Mouse (Mus musculus): ENCODE measurements around the gene Rps2. TPM values are rescaled to one million over a fixed set of nuclear protein-coding genes. Genes with fewer than 3 reads are reported as not detected.
"Not testable (repeated sequence)": the region's sequence is repeated elsewhere in the genome, so short reads cannot be mapped to it uniquely, and the experiment has no call there.

Gene Rps2
- 757 and 776 TPM in 2 replicates for polyA plus RNA-seq (2015; fragmentation: Nextera tagmentation; extraction: Ambion mirVana)

GRCm38 (mm10) chr17:24717943-24718342 is at the start of gene Rps2, which contains the start of gene Rnf151:
Gene Rps2, plus strand, starts transcription at chr17:24718116.
Gene Rnf151, minus strand, starts transcription at chr17:24718063.
- TF ChIP-seq CTCF (IDR thresholded peaks at IDR 0.05; ENCODE audit: low read depth) = no peak
- H3K9me3 ChIP-seq (ENCODE audit: control insufficient read depth) = no peaks in the 10 kb centered on the region
- H3K36me3 ChIP-seq (ENCODE audit: control insufficient read depth, insufficient read depth) = peaks cover 15% of the 10 kb centered on the region
- H3K4me3 ChIP-seq (ENCODE audit: low read depth, low read length) = peak within 1 kb of the TSS; percentile 82
- WGBS = 80% methylated on average over 4 of the region's 4 CpGs
- no peaks in the 10 kb centered on the region for H3K27me3 ChIP-seq (replicated peaks; ENCODE audit: control insufficient read depth, insufficient read depth, low read length)
- H3K4me1 ChIP-seq (replicated peaks; ENCODE audit: control insufficient read depth, insufficient read depth, low read length) = no peaks in the 10 kb centered on the region
- no peak within 1 kb of the TSS for H3K27ac ChIP-seq (ENCODE audit: low read depth, low read length)
- ATAC-seq = no peak
- H3K4me2 ChIP-seq (replicated peaks; ENCODE audit: low read depth) = peak within 1 kb of the TSS; percentile 67
- H3K9ac ChIP-seq (ENCODE audit: low read depth, low read length) = no peak within 1 kb of the TSS

- not testable (repeated sequence) for H3K9me3 ChIP-seq (ENCODE audit: control insufficient read depth); H3K27me3 ChIP-seq (replicated peaks; ENCODE audit: control insufficient read depth, insufficient read depth, low read length); H3K36me3 ChIP-seq (ENCODE audit: control insufficient read depth, insufficient read depth)
- ATAC-seq = peak; percentile 2
- 11% methylated on average over 15 of the region's 15 CpGs for WGBS
- 0 out of 2 replicates have a peak overlapping the region, but pooled peaks have one; percentile 93 for H3K9ac ChIP-seq (ENCODE audit: low read depth, low read length)
- peak overlapping the region; percentile 72 for H3K4me2 ChIP-seq (replicated peaks; ENCODE audit: low read depth)
- peak overlapping the region; percentile 90 for H3K4me3 ChIP-seq (ENCODE audit: low read depth, low read length)
- peaks cover 16% of the 10 kb centered on the region for H3K4me1 ChIP-seq (replicated peaks; ENCODE audit: control insufficient read depth, insufficient read depth, low read length)
- peak overlapping the region; percentile 85 for H3K27ac ChIP-seq (ENCODE audit: low read depth, low read length)
Observed at GRCm38 (mm10) chr17:24669214-24669544, 48.7 kb upstream of the Rps2 start.

DNA sequence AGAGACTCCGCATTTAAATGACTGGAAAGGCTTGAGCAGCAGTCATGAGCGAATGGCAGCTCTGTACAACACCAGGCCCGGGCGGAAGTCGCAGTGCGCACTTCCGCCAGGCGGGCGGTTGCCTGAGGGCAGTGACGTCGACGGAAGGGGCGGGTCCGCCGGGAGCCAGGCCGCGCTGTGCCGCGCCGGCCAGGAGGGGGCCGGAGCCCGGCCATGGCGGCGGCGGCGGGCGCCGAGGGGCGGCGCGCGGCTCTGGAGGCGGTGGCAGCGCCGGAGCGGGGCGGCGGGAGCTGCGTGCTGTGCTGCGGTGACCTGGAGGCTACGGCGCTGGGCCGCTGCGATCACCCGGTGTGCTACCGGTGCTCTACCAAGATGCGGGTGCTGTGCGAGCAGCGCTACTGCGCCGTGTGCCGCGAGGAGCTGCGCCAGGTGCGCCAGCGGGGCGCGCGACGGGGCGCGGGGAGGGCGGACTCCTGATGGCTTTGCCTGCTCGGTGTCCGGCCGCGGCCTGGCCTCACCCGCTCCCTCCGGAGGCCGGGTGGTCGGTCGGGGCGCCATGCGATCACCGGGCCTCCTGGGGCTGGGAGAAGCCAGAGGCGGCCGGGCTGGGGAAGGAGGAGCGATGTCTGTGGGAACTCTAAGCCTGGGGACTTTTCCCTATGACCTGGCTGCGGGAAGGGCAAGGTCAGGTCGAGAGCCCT is 48.2 kb upstream of the Rps2 start, which contains the start of gene Zfp598:
Gene Zfp598, plus strand, starts transcription at position 143 of the 701 bp plus-strand sequence.
- peaks cover 16% of the 10 kb centered on the region for H3K4me1 ChIP-seq (replicated peaks; ENCODE audit: control insufficient read depth, insufficient read depth, low read length)
- under 1% methylated on average over 76 of the region's 80 CpGs for WGBS
- no peaks in the 10 kb centered on the region for H3K27me3 ChIP-seq (replicated peaks; ENCODE audit: control insufficient read depth, insufficient read depth, low read length)
- peak within 1 kb of the TSS; percentile 72 for H3K4me2 ChIP-seq (replicated peaks; ENCODE audit: low read depth)
- no peaks in the 10 kb centered on the region for H3K9me3 ChIP-seq (ENCODE audit: control insufficient read depth)
- peak; percentile 51 for TF ChIP-seq CTCF (IDR thresholded peaks at IDR 0.05; ENCODE audit: low read depth)
- peak within 1 kb of the TSS; percentile 90 for H3K4me3 ChIP-seq (ENCODE audit: low read depth, low read length)
- peak within 1 kb of the TSS; percentile 93 for H3K9ac ChIP-seq (ENCODE audit: low read depth, low read length)
- H3K36me3 ChIP-seq (ENCODE audit: control insufficient read depth, insufficient read depth) = peaks cover 5% of the 10 kb centered on the region; the same call in 1 of the 2 replicates
- ATAC-seq = peak; percentile 95
- H3K27ac ChIP-seq (ENCODE audit: low read depth, low read length) = peak within 1 kb of the TSS; percentile 85

DNA sequence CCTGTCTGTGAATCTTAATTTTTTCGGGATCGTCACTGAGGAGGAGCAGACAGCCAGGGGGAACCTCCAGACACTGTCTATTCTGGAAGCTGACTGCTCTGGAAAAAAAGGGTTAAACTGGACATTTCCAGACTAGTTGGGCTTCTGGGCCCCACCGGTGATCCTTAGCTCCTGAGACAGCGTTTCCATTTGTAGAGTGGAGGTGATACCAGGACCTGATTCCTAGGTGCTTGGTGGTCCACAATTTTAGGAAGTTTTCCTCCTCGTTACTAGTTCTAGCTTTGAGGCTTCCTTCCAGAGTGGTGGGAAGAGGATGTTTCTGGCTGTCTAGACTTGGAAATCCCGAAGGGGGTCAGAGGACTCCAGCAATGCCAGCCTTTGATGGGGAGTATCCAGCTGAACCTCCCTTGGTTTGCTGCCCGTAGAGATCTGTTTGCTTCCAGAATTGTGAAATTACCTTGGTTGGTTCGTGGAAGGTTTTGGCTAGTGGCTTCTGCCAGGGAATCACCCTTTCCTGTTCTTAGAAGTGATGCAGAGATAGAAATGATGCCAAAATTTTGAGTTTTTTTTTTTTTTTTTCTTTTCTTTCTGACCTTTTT is 47.6 kb upstream of the Rps2 start:
- no peak for TF ChIP-seq CTCF (IDR thresholded peaks at IDR 0.05; ENCODE audit: low read depth)
- H3K4me1 ChIP-seq (replicated peaks; ENCODE audit: control insufficient read depth, insufficient read depth, low read length) = peaks cover 16% of the 10 kb centered on the region
- H3K4me3 ChIP-seq (ENCODE audit: low read depth, low read length) = peak overlapping the region; percentile 90
- H3K9me3 ChIP-seq (ENCODE audit: control insufficient read depth) = no peaks in the 10 kb centered on the region
- H3K36me3 ChIP-seq (ENCODE audit: control insufficient read depth, insufficient read depth) = peaks cover 5% of the 10 kb centered on the region; the same call in 1 of the 2 replicates
- H3K27ac ChIP-seq (ENCODE audit: low read depth, low read length) = peak overlapping the region; percentile 85; the same call in 1 of the 2 replicates
- 6% methylated on average over 8 of the region's 8 CpGs for WGBS
- H3K27me3 ChIP-seq (replicated peaks; ENCODE audit: control insufficient read depth, insufficient read depth, low read length) = no peaks in the 10 kb centered on the region
- peak overlapping the region; percentile 72 for H3K4me2 ChIP-seq (replicated peaks; ENCODE audit: low read depth)
- peak overlapping the region; percentile 93 for H3K9ac ChIP-seq (ENCODE audit: low read depth, low read length)
- no peak for ATAC-seq

DNA sequence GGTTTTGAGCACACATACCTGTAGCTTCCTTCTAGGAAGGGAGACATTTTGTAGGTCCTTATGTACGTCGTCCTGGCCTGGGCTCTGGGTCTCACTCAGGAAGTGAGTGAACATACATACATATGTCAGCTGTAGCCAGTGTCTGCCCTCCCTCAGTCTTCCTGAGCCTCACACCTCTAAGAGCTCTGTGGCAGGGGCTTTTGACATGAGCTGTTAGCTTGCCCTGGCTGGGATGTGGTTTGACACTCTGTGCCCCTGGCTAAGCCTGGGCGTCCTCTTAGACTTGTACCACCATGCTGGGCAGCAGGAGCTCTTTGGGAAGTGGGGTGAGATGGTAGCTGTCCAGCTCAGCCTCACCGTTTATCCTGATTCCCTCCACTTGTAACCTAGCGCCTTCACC is 46.6 kb upstream of the Rps2 start:
- peak overlapping the region; percentile 72 for H3K4me2 ChIP-seq (replicated peaks; ENCODE audit: low read depth)
- no peak for ATAC-seq
- no peaks in the 10 kb centered on the region for H3K27me3 ChIP-seq (replicated peaks; ENCODE audit: control insufficient read depth, insufficient read depth, low read length)
- no peak overlapping the region for H3K9ac ChIP-seq (ENCODE audit: low read depth, low read length)
- H3K4me1 ChIP-seq (replicated peaks; ENCODE audit: control insufficient read depth, insufficient read depth, low read length) = peaks cover 16% of the 10 kb centered on the region
- WGBS = 58% methylated on average over 5 of the region's 5 CpGs
- no peak overlapping the region for H3K27ac ChIP-seq (ENCODE audit: low read depth, low read length)
- TF ChIP-seq CTCF (IDR thresholded peaks at IDR 0.05; ENCODE audit: low read depth) = no peak
- H3K9me3 ChIP-seq (ENCODE audit: control insufficient read depth) = no peaks in the 10 kb centered on the region
- H3K36me3 ChIP-seq (ENCODE audit: control insufficient read depth, insufficient read depth) = peaks cover 8% of the 10 kb centered on the region; the same call in 1 of the 2 replicates
- H3K4me3 ChIP-seq (ENCODE audit: low read depth, low read length) = no peak overlapping the region

DNA sequence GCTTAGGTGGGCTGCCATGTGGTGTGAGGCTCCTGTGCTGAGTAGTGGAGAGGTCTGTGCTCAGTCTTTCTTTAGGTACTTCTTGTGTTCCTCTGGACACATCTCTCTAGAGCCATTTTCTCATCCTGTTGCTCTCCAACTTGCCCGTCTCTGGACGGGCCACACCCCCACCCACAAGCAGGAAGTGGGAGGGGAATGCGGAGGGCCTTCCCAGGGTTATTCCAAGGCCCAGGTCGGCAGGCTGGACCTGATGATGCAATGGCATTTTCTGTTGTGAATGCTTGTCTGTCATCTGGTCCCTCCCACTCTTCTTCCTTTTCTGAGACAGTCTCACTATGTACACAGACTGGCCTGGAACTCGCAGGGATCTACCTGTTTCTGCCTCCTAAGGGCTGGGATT is 45.8 kb upstream of the Rps2 start:
- H3K4me1 ChIP-seq (replicated peaks; ENCODE audit: control insufficient read depth, insufficient read depth, low read length) = peaks cover 16% of the 10 kb centered on the region
- 11% methylated on average over 5 of the region's 5 CpGs for WGBS

More for the DNA sequence above, 45.8 kb upstream of the Rps2 start:
- H3K36me3 ChIP-seq (ENCODE audit: control insufficient read depth, insufficient read depth) = peaks cover 16% of the 10 kb centered on the region; the same call in 1 of the 2 replicates
- H3K27ac ChIP-seq (ENCODE audit: low read depth, low read length) = no peak overlapping the region; the same call in 1 of the 2 replicates
- H3K4me2 ChIP-seq (replicated peaks; ENCODE audit: low read depth) = peak overlapping the region; percentile 72
- no peaks in the 10 kb centered on the region for H3K27me3 ChIP-seq (replicated peaks; ENCODE audit: control insufficient read depth, insufficient read depth, low read length)
- no peak overlapping the region for H3K9ac ChIP-seq (ENCODE audit: low read depth, low read length)
- peak; percentile 49 for ATAC-seq
- peak overlapping the region; percentile 3; the same call in 1 of the 2 replicates for H3K4me3 ChIP-seq (ENCODE audit: low read depth, low read length)
- TF ChIP-seq CTCF (IDR thresholded peaks at IDR 0.05; ENCODE audit: low read depth) = no peak
- no peaks in the 10 kb centered on the region for H3K9me3 ChIP-seq (ENCODE audit: control insufficient read depth)
